Mouse (Mus musculus) ES-E14 (cell line): Measurements from ENCODE around the gene Themis2.

ENCODE experiments used
- MAFK ChIP-seq: IDR thresholded peaks from 2 replicates; pipeline ENCODE4 v1.6.1; 2014; ENCODE audit warnings: mild to moderate bottlenecking, low read depth, low read length, inconsistent platforms; ENCODE audit not compliant: insufficient read depth
- ZC3H11A ChIP-seq: IDR thresholded peaks from 2 replicates; pipeline ENCODE4 v1.6.1; 2012; ENCODE audit warnings: low read depth, mild to moderate bottlenecking, inconsistent platforms, low read length, borderline replicate concordance

GRCm38 (mm10) chr4:132798028-132798427, 1.8 kb upstream of the Themis2 start:
- TF ChIP-seq MAFK (no peak), ZC3H11A (no peak)
